Comparison of ENCODE assay signal across 8 mouse cellular contexts in genomic region chr7:4136771-4137531, GRCm38 (mm10). TPM values are rescaled to one million over a fixed set of nuclear protein-coding genes. Genes with fewer than 3 reads are reported as not detected.
DNase-seq lines count a peak whose midpoint lies in the region; ATAC-seq and TF ChIP-seq lines count a peak whose summit lies in the region.

Gene Leng8, plus strand, starts transcription at chr7:4137039.

- H3K9ac ChIP-seq in hindbrain, postnatal 0 days (replicated peaks; ENCODE audit: low read length), result peak within 1 kb of the TSS; percentile 83

- H3K36me3 ChIP-seq in hindbrain, postnatal 0 days (ENCODE audit: insufficient read depth, low read length), result peaks cover 40% of the 10 kb centered on the region

- no peaks in the 10 kb centered on the region for H3K27me3 ChIP-seq in hindbrain, postnatal 0 days (ENCODE audit: insufficient read depth, low read length)

- H3K9me3 ChIP-seq in hindbrain, postnatal 0 days (ENCODE audit: low read length), result no peaks in the 10 kb centered on the region

- peak; percentile 96 for ATAC-seq in common myeloid progenitor, adult 5-6 weeks (replicated peaks; ENCODE audit: low read depth, poor library complexity, severe bottlenecking)
- peak; percentile 99 for ATAC-seq in hindbrain, postnatal 0 days
- ATAC-seq in megakaryocyte, adult 5-6 weeks (ENCODE audit: poor library complexity, severe bottlenecking), result peak; percentile 95

- under 1% methylated on average over 70 of the region's 78 CpGs for WGBS in hindbrain, postnatal 0 days

- intact Hi-C loops in gastrocnemius, adult 2 months (cut with DNase I), result loop anchor here (2.0 to 10.0 kb wide), 3 partner anchors 14 to 925 kb away; partner anchors contain the start of genes Leng9, Ndufa3, Oscar and U2af2
- intact Hi-C loops in left cerebral cortex, adult 2 months (cut with DNase I), result loop anchor here (2.0 to 10.0 kb wide), 4 partner anchors 16 to 945 kb away; partner anchors contain the start of genes Epn1 and Ppp1r12c

- peak within 1 kb of the TSS; percentile 97 for H3K27ac ChIP-seq in gastrocnemius, adult 2 months
- peak within 1 kb of the TSS; percentile 99 for H3K27ac ChIP-seq in hindbrain, postnatal 0 days
- H3K27ac ChIP-seq in left cerebral cortex, adult 2 months, result peak within 1 kb of the TSS; percentile 96

- peaks cover 9% of the 10 kb centered on the region; the same call in 1 of the 2 replicates for H3K4me1 ChIP-seq in hindbrain, postnatal 0 days (ENCODE audit: insufficient read depth, low read length)

- DNase-seq in ZHBTc4 (ENCODE audit: low read depth, low spot score), result peak; percentile 99
- peak; percentile 99 for DNase-seq in gastrocnemius, adult 2 months
- DNase-seq in hindbrain, postnatal 0 days (ENCODE audit: low spot score), result peak; percentile 100
- peak; percentile 99 to 100 for DNase-seq in left cerebral cortex, adult 2 months (ENCODE audit: extremely low spot score in 1 of 2, low spot score in 2 of 2)
- DNase-seq in right cerebral cortex, adult 2 months (ENCODE audit: low spot score in 2 of 2), result peak; percentile 99 to 100
- DNase-seq in urinary bladder, postnatal 14 days (ENCODE audit: low spot score), result peak; percentile 99

- H3K4me3 ChIP-seq in gastrocnemius, adult 2 months, result peak within 1 kb of the TSS; percentile 85
- peak within 1 kb of the TSS; percentile 79 for H3K4me3 ChIP-seq in hindbrain, postnatal 0 days (ENCODE audit: low read length)
- H3K4me3 ChIP-seq in left cerebral cortex, adult 2 months, result peak within 1 kb of the TSS; percentile 77

- TF ChIP-seq CTCF in gastrocnemius, adult 2 months (IDR thresholded peaks at IDR 0.05), result no peak; the same call in 1 of the 2 replicates
- peak; percentile 27; the same call in 1 of the 2 replicates for TF ChIP-seq CTCF in hindbrain, postnatal 0 days (IDR thresholded peaks at IDR 0.05; ENCODE audit: low read depth)
- TF ChIP-seq CTCF in left cerebral cortex, adult 2 months (IDR thresholded peaks at IDR 0.05), result no peak

- H3K4me2 ChIP-seq in hindbrain, postnatal 0 days (ENCODE audit: low read depth, low read length), result peak within 1 kb of the TSS; percentile 93

RNA-seq across cellular contexts. Expression of gene Leng8, which starts in this region (rescaled TPM):
- total RNA-seq in common myeloid progenitor, adult 5-6 weeks (2017), result 26.6 and 51.3 TPM in 2 replicates
- total RNA-seq in gastrocnemius, adult 2 months (2021), result 10 to 100 TPM; 44.5 to 45.4 TPM
- 183 and 264 TPM in 2 replicates for total RNA-seq in hindbrain, postnatal 0 days (2014; rRNA removed)
- polyA plus RNA-seq in hindbrain, postnatal 0 days (2015; fragmentation: Nextera tagmentation; extraction: Ambion mirVana), result 49.1 and 50.8 TPM in 2 replicates
- 100 to 1,000 TPM; 178 to 184 TPM for total RNA-seq in left cerebral cortex, adult 2 months (2021)
- 34.2 and 48.8 TPM in 2 replicates for total RNA-seq in megakaryocyte, adult 5-6 weeks (2015)
- total RNA-seq in megakaryocyte, adult 5-6 weeks (2017), result 35.2 TPM in 2 replicates

Comparison
In these comparisons a context has a peak if more than half of its experiments do, and no peak if none do; other contexts are left out.
1. Peak in every context shown above with its lines: DNase-seq, ATAC-seq, H3K4me3 ChIP-seq and H3K27ac ChIP-seq.